8 mouse cellular contexts compared by ENCODE assay signal in genomic region chr2:84677270-84677967, GRCm38 (mm10). TPM values are rescaled to one million over a fixed set of nuclear protein-coding genes. Genes with fewer than 3 reads are reported as not detected.
DNase-seq lines count a peak whose midpoint lies in the region; ATAC-seq and TF ChIP-seq lines count a peak whose summit lies in the region.

No protein-coding gene starts in this region.

- H3K27ac ChIP-seq in kidney, postnatal 0 days, result peak overlapping the region; percentile 75
- H3K27ac ChIP-seq in bone marrow macrophage, adult 2 months (ENCODE audit: insufficient read depth, low read depth, low read length), result peak overlapping the region; percentile 36; the same call in 1 of the 2 replicates

- 9% methylated on average over 22 of the region's 22 CpGs for WGBS in kidney, postnatal 0 days

- peak; percentile 63 for TF ChIP-seq CTCF in kidney, postnatal 0 days (IDR thresholded peaks at IDR 0.05; ENCODE audit: low read depth)
- TF ChIP-seq CTCF in bone marrow macrophage, adult 2 months (IDR thresholded peaks at IDR 0.05; ENCODE audit: low read depth, low read length), result peak; percentile 72

- peaks cover 26% of the 10 kb centered on the region for H3K36me3 ChIP-seq in kidney, postnatal 0 days (ENCODE audit: insufficient read depth, low read length)

- TF ChIP-seq POLR2A in bone marrow macrophage, adult 2 months (IDR thresholded peaks at IDR 0.05; ENCODE audit: borderline replicate concordance, low read depth, low read length), result no peak

- peak overlapping the region; percentile 77 for H3K4me2 ChIP-seq in kidney, postnatal 0 days (ENCODE audit: low read length)

- H3K9ac ChIP-seq in kidney, postnatal 0 days (ENCODE audit: low read depth, low read length), result peak overlapping the region; percentile 61

- peak overlapping the region; percentile 83 for H3K4me3 ChIP-seq in kidney, postnatal 0 days (replicated peaks; ENCODE audit: low read depth, low read length)
- H3K4me3 ChIP-seq in bone marrow macrophage, adult 2 months (ENCODE audit: insufficient read depth, low read length), result peak overlapping the region; percentile 96

- ATAC-seq in kidney, postnatal 0 days (replicated peaks; ENCODE audit: low FRiP score, low read depth), result peak; percentile 52
- ATAC-seq in megakaryocyte, adult 5-6 weeks (ENCODE audit: poor library complexity, severe bottlenecking), result peak; percentile 47

- peak; percentile 60 for DNase-seq in kidney, postnatal 0 days (ENCODE audit: low spot score)
- DNase-seq in kidney, postnatal 10 days, result no peak
- DNase-seq in forelimb bud, embryonic 11.5 days (ENCODE audit: low read depth, low spot score), result peak; percentile 32
- DNase-seq in adrenal gland, adult (ENCODE audit: inconsistent age in 2 of 2, low spot score in 1 of 2), result no peak
- no peak for DNase-seq in ovary, postnatal 14 days (ENCODE audit: low spot score)
- DNase-seq in urinary bladder, adult 2 months (ENCODE audit: low spot score), result no peak

- no peaks in the 10 kb centered on the region for H3K27me3 ChIP-seq in kidney, postnatal 0 days (ENCODE audit: insufficient read depth, low read length)

- H3K9me3 ChIP-seq in kidney, postnatal 0 days (replicated peaks; ENCODE audit: low read length), result no peaks in the 10 kb centered on the region

- H3K4me1 ChIP-seq in kidney, postnatal 0 days (replicated peaks; ENCODE audit: insufficient read depth, low read length), result peaks cover 10% of the 10 kb centered on the region; the same call in 1 of the 2 replicates
- H3K4me1 ChIP-seq in bone marrow macrophage, adult 2 months (ENCODE audit: control insufficient read depth, insufficient read depth, low read length), result peaks cover 6% of the 10 kb centered on the region

RNA-seq across cellular contexts. Expression of gene Gm28635, which starts 0.4 kb away (rescaled TPM):
- polyA plus RNA-seq in kidney, postnatal 0 days (2015; fragmentation: Nextera tagmentation; extraction: Ambion mirVana), result not detected in 2 replicates
- polyA plus RNA-seq in bone marrow macrophage, adult 2 months (2012; ENCODE audit: insufficient read depth, insufficient read length, missing spikeins), result not detected in 2 replicates
- total RNA-seq in megakaryocyte, adult 5-6 weeks (2015), result not detected in 2 replicates
- total RNA-seq in megakaryocyte, adult 5-6 weeks (2017), result not detected in 2 replicates
- not detected in 2 replicates for polyA plus RNA-seq in urinary bladder, adult 2 months (2012; rRNA removed)

RNA-seq across cellular contexts. Expression of gene Med19, which starts 0.8 kb away (rescaled TPM):
- 33.3 and 34.6 TPM in 2 replicates for polyA plus RNA-seq in kidney, postnatal 0 days (2015; fragmentation: Nextera tagmentation; extraction: Ambion mirVana)
- polyA plus RNA-seq in bone marrow macrophage, adult 2 months (2012; ENCODE audit: insufficient read depth, insufficient read length, missing spikeins), result 20.4 and 22.9 TPM in 2 replicates
- 22.4 and 24.5 TPM in 2 replicates for total RNA-seq in megakaryocyte, adult 5-6 weeks (2015)
- 16.1 and 20.2 TPM in 2 replicates for total RNA-seq in megakaryocyte, adult 5-6 weeks (2017)
- 18.3 and 20.1 TPM in 2 replicates for polyA plus RNA-seq in urinary bladder, adult 2 months (2012; rRNA removed)

RNA-seq across cellular contexts. Expression of gene Tmx2, which starts 1.5 kb away (rescaled TPM):
- polyA plus RNA-seq in kidney, postnatal 0 days (2015; fragmentation: Nextera tagmentation; extraction: Ambion mirVana), result 189 and 199 TPM in 2 replicates
- 41.4 TPM in 2 replicates for polyA plus RNA-seq in bone marrow macrophage, adult 2 months (2012; ENCODE audit: insufficient read depth, insufficient read length, missing spikeins)
- 42.4 and 49.0 TPM in 2 replicates for total RNA-seq in megakaryocyte, adult 5-6 weeks (2015)
- total RNA-seq in megakaryocyte, adult 5-6 weeks (2017), result 29.4 and 38.5 TPM in 2 replicates
- polyA plus RNA-seq in urinary bladder, adult 2 months (2012; rRNA removed), result 63.6 and 67.7 TPM in 2 replicates

RNA-seq across cellular contexts. Expression of gene Selenoh, which starts 6.8 kb away (rescaled TPM):
- polyA plus RNA-seq in kidney, postnatal 0 days (2015; fragmentation: Nextera tagmentation; extraction: Ambion mirVana), result 243 and 244 TPM in 2 replicates
- 24.2 and 24.5 TPM in 2 replicates for polyA plus RNA-seq in bone marrow macrophage, adult 2 months (2012; ENCODE audit: insufficient read depth, insufficient read length, missing spikeins)
- total RNA-seq in megakaryocyte, adult 5-6 weeks (2015), result 126 and 155 TPM in 2 replicates
- total RNA-seq in megakaryocyte, adult 5-6 weeks (2017), result 76.2 and 102 TPM in 2 replicates
- polyA plus RNA-seq in urinary bladder, adult 2 months (2012; rRNA removed), result 46.1 and 59.1 TPM in 2 replicates

RNA-seq across cellular contexts. Expression of gene Btbd18, which starts 18.5 kb away (rescaled TPM):
- 0.09 and 0.18 TPM in 2 replicates for polyA plus RNA-seq in kidney, postnatal 0 days (2015; fragmentation: Nextera tagmentation; extraction: Ambion mirVana)
- not detected in 2 replicates for polyA plus RNA-seq in bone marrow macrophage, adult 2 months (2012; ENCODE audit: insufficient read depth, insufficient read length, missing spikeins)
- total RNA-seq in megakaryocyte, adult 5-6 weeks (2015), result 0.07 TPM in 1 of 2 replicates, not detected in the other
- total RNA-seq in megakaryocyte, adult 5-6 weeks (2017), result not detected in 2 replicates
- polyA plus RNA-seq in urinary bladder, adult 2 months (2012; rRNA removed), result not detected in 2 replicates

Comparison
In these comparisons a context has a peak if more than half of its experiments do, and no peak if none do; other contexts are left out.
1. DNase-seq: peak in kidney, postnatal 0 days (single experiment) and forelimb bud, embryonic 11.5 days (single experiment); none in kidney, postnatal 10 days (single experiment), adrenal gland, adult (0 of 2), ovary, postnatal 14 days (single experiment) and urinary bladder, adult 2 months (single experiment).